Mouse (Mus musculus) stomach, postnatal 0 days (tissue): ENCODE results near the gene 5730522E02Rik.

Experiments used
- CTCF ChIP-seq: IDR thresholded peaks from 2 replicates; pipeline ENCODE4 v1.5.1; 2016; ENCODE audit warnings: antibody characterized with exemption, low read depth, mild to moderate bottlenecking, moderate library complexity
- EP300 ChIP-seq: optimal IDR thresholded peaks from 2 replicates; pipeline ENCODE3; 2016; ENCODE audit warnings: antibody characterized with exemption

GRCm38 (mm10) chr11:26108647-26109046 is 101.9 kb downstream of the 5730522E02Rik start:
- TF ChIP-seq CTCF, result no peak
- TF ChIP-seq EP300, result no peak
